Mouse (Mus musculus): ENCODE results near the gene Dhdh. TPM values are rescaled to one million over a fixed set of nuclear protein-coding genes. Genes with fewer than 3 reads are reported as not detected.

Dhdh gene
- polyA plus RNA-seq, 1 experiment from 2014 or later: 6.1 TPM

Small RNAs within 50 kb of the gene (microRNA-seq; reads per million reads assigned to microRNA genes)
- not detected for gene Gm22133

Other genes starting within 250 kb of the Dhdh start
- gene Cd37, start 249.7 kb downstream of the Dhdh start, polyA plus RNA-seq (2016; fragmentation: Nextera tagmentation; extraction: Ambion mirVana): 1.5 and 2.3 TPM in 2 replicates
- 0.50 and 0.83 TPM in 2 replicates for gene Slc6a16, start 247.7 kb downstream of the Dhdh start, polyA plus RNA-seq (2016; fragmentation: Nextera tagmentation; extraction: Ambion mirVana)
- gene Slc6a21, start 211.3 kb downstream of the Dhdh start, polyA plus RNA-seq (2016; fragmentation: Nextera tagmentation; extraction: Ambion mirVana): not detected in 2 replicates
- gene Trpm4, start 155.0 kb downstream of the Dhdh start, polyA plus RNA-seq (2016; fragmentation: Nextera tagmentation; extraction: Ambion mirVana): 13.5 and 15.2 TPM in 2 replicates
- 17.9 and 31.4 TPM in 2 replicates for gene Hrc, start 153.5 kb downstream of the Dhdh start, polyA plus RNA-seq (2016; fragmentation: Nextera tagmentation; extraction: Ambion mirVana)
- 2.4 and 2.9 TPM in 2 replicates for gene Ppfia3, start 121.8 kb downstream of the Dhdh start, polyA plus RNA-seq (2016; fragmentation: Nextera tagmentation; extraction: Ambion mirVana)
- 0.59 and 1.4 TPM in 2 replicates for gene Lin7b, start 118.2 kb downstream of the Dhdh start, polyA plus RNA-seq (2016; fragmentation: Nextera tagmentation; extraction: Ambion mirVana)
- gene Snrnp70, start 93.1 kb downstream of the Dhdh start, polyA plus RNA-seq (2016; fragmentation: Nextera tagmentation; extraction: Ambion mirVana): 173 and 241 TPM in 2 replicates
- 0.28 and 0.45 TPM in 2 replicates for gene Kcna7, start 83.2 kb downstream of the Dhdh start, polyA plus RNA-seq (2016; fragmentation: Nextera tagmentation; extraction: Ambion mirVana)
- 1.5 and 2.6 TPM in 2 replicates for gene Ntf5, start 75.1 kb downstream of the Dhdh start, polyA plus RNA-seq (2016; fragmentation: Nextera tagmentation; extraction: Ambion mirVana)
- gene Lhb, start 68.0 kb downstream of the Dhdh start, polyA plus RNA-seq (2016; fragmentation: Nextera tagmentation; extraction: Ambion mirVana): not detected in 2 replicates
- gene Gys1, start 54.0 kb downstream of the Dhdh start, polyA plus RNA-seq (2016; fragmentation: Nextera tagmentation; extraction: Ambion mirVana): 79.9 and 124 TPM in 2 replicates
- gene Ruvbl2, start 50.7 kb downstream of the Dhdh start, polyA plus RNA-seq (2016; fragmentation: Nextera tagmentation; extraction: Ambion mirVana): 121 and 175 TPM in 2 replicates
- gene Ftl1, start 28.9 kb downstream of the Dhdh start, polyA plus RNA-seq (2016; fragmentation: Nextera tagmentation; extraction: Ambion mirVana): 4,578 and 4,939 TPM in 2 replicates
- gene Bax, start 21.9 kb downstream of the Dhdh start, polyA plus RNA-seq (2016; fragmentation: Nextera tagmentation; extraction: Ambion mirVana): 187 and 244 TPM in 2 replicates
- 2.6 and 2.9 TPM in 2 replicates for gene Tulp2, start 6.9 kb downstream of the Dhdh start, polyA plus RNA-seq (2016; fragmentation: Nextera tagmentation; extraction: Ambion mirVana)
- not detected in 2 replicates for gene Gm45808, start 2.0 kb downstream of the Dhdh start, polyA plus RNA-seq (2016; fragmentation: Nextera tagmentation; extraction: Ambion mirVana)
- gene Nucb1, start 21.6 kb upstream of the Dhdh start, polyA plus RNA-seq (2016; fragmentation: Nextera tagmentation; extraction: Ambion mirVana): 163 and 198 TPM in 2 replicates
- gene Ppp1r15a, start 37.5 kb upstream of the Dhdh start, polyA plus RNA-seq (2016; fragmentation: Nextera tagmentation; extraction: Ambion mirVana): 28.2 and 31.2 TPM in 2 replicates
- gene Plekha4, start 37.5 kb upstream of the Dhdh start, polyA plus RNA-seq (2016; fragmentation: Nextera tagmentation; extraction: Ambion mirVana): 0.59 and 0.64 TPM in 2 replicates
- 0.42 and 1.2 TPM in 2 replicates for gene Hsd17b14, start 66.1 kb upstream of the Dhdh start, polyA plus RNA-seq (2016; fragmentation: Nextera tagmentation; extraction: Ambion mirVana)
- 76.7 and 80.8 TPM in 2 replicates for gene Bcat2, start 81.3 kb upstream of the Dhdh start, polyA plus RNA-seq (2016; fragmentation: Nextera tagmentation; extraction: Ambion mirVana)
- not detected in 2 replicates for gene Fgf21, start 126.7 kb upstream of the Dhdh start, polyA plus RNA-seq (2016; fragmentation: Nextera tagmentation; extraction: Ambion mirVana)
- not detected in 2 replicates for gene Fut1, start 128.5 kb upstream of the Dhdh start, polyA plus RNA-seq (2016; fragmentation: Nextera tagmentation; extraction: Ambion mirVana)
- 0.25 and 0.49 TPM in 2 replicates for gene Izumo1, start 133.0 kb upstream of the Dhdh start, polyA plus RNA-seq (2016; fragmentation: Nextera tagmentation; extraction: Ambion mirVana)
- 17.6 and 20.5 TPM in 2 replicates for gene Rasip1, start 138.7 kb upstream of the Dhdh start, polyA plus RNA-seq (2016; fragmentation: Nextera tagmentation; extraction: Ambion mirVana)
- 1.9 and 2.3 TPM in 2 replicates for gene Mamstr, start 151.2 kb upstream of the Dhdh start, polyA plus RNA-seq (2016; fragmentation: Nextera tagmentation; extraction: Ambion mirVana)
- 1.1 and 1.3 TPM in 2 replicates for gene Fut2, start 177.6 kb upstream of the Dhdh start, polyA plus RNA-seq (2016; fragmentation: Nextera tagmentation; extraction: Ambion mirVana)
- gene Ntn5, start 195.2 kb upstream of the Dhdh start, polyA plus RNA-seq (2016; fragmentation: Nextera tagmentation; extraction: Ambion mirVana): 0.13 and 0.14 TPM in 2 replicates
- gene Sec1, start 205.6 kb upstream of the Dhdh start, polyA plus RNA-seq (2016; fragmentation: Nextera tagmentation; extraction: Ambion mirVana): 0.51 and 0.75 TPM in 2 replicates
- gene Car11, start 211.0 kb upstream of the Dhdh start, polyA plus RNA-seq (2016; fragmentation: Nextera tagmentation; extraction: Ambion mirVana): 3.1 and 5.1 TPM in 2 replicates
- 2.7 and 3.2 TPM in 2 replicates for gene Dbp, start 216.3 kb upstream of the Dhdh start, polyA plus RNA-seq (2016; fragmentation: Nextera tagmentation; extraction: Ambion mirVana)
- gene Rpl18, start 226.7 kb upstream of the Dhdh start, polyA plus RNA-seq (2016; fragmentation: Nextera tagmentation; extraction: Ambion mirVana): 860 and 1,046 TPM in 2 replicates
- 24.7 and 29.3 TPM in 2 replicates for gene Sphk2, start 229.2 kb upstream of the Dhdh start, polyA plus RNA-seq (2016; fragmentation: Nextera tagmentation; extraction: Ambion mirVana)
- gene Fam83e, start 232.4 kb upstream of the Dhdh start, polyA plus RNA-seq (2016; fragmentation: Nextera tagmentation; extraction: Ambion mirVana): 0.76 and 1.2 TPM in 2 replicates
- gene Spaca4, start 237.0 kb upstream of the Dhdh start, polyA plus RNA-seq (2016; fragmentation: Nextera tagmentation; extraction: Ambion mirVana): not detected in 2 replicates